Mouse (Mus musculus): Measurements from ENCODE around the gene Elk3.

GRCm38 (mm10) chr10:93248416-93248815 lies 62.5 kb downstream of the Elk3 start:
- TF ChIP-seq CTCF (IDR thresholded peaks at IDR 0.05; ENCODE audit: control insufficient read depth, insufficient read depth, low read length) (no peak), POLR2A (IDR thresholded peaks at IDR 0.05; ENCODE audit: borderline replicate concordance, control insufficient read depth, low read depth, low read length) (no peak)
